Mouse (Mus musculus) heart, postnatal 0 days (tissue): ENCODE data around the gene Dennd2c.

Experiments used
- CTCF ChIP-seq: IDR thresholded peaks from 2 replicates; pipeline ENCODE4 v1.5.1; 2016; ENCODE audit warnings: antibody characterized with exemption, control low read depth, low read depth
- EP300 ChIP-seq: IDR thresholded peaks from 2 replicates; pipeline ENCODE4 v1.6.1; 2016; ENCODE audit warnings: antibody characterized with exemption, low read depth

DNA sequence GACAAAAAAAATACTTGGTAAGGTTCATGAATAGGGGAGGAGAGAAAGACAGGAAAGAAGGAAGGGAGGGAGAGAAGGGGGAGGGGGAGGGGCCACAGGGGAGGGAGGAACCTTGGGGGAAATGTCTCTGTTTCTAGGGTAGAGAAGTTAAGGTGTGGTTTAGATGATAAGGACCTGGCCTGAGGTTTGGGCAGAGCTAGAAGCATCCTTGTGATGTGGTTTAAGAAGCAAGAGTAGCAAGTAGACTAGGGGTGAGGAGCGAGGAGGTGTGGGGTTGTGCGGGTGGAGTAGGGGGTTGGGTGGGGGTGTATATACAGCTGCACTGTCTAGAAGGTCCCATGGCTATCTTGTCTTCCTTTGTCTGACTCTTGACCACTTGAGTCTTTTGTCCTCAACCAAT is 10.7 kb upstream of the Dennd2c start:
- TF ChIP-seq CTCF (no peak), EP300 (no peak)
